23 mouse cellular contexts compared by ENCODE assay signal in the genomic region with DNA sequence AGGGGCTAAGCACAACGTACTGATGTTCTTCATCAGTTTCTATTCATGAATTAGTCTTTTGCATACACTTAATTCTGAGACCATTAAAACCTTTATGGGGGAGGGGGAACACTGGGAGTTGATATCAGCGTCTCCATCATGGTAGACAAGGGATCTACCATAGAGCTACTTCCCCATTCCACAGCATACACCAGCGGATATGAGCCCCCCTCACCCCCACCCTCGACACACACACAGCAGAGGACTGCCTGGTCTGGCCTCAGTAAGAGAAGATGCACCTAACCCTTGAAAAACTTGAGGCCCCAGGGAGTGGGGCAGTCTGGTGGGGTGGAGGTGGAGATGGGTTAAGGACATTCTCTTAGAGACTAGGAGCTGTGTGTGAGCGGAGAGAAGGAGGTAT. TPM values are rescaled to one million over a fixed set of nuclear protein-coding genes. Genes with fewer than 3 reads are reported as not detected.
A peak's percentile ranks its signal among the peaks of the same experiment; 100 is the strongest.
DNase-seq lines count a peak whose midpoint lies in the region; ATAC-seq and TF ChIP-seq lines count a peak whose summit lies in the region.
"Had no signal": no experiment of that assay in that cellular context is flagged by ENCODE, and none has a peak within 500 bp of the region (broad histone marks: within the 10 kb centered on the region; RNA-seq: fewer than 3 reads in every experiment).

No protein-coding gene starts in this region.

- TF ChIP-seq CTCF in thymus, adult 2 months (IDR thresholded peaks at IDR 0.05; ENCODE audit: borderline replicate concordance, control insufficient read depth, extremely low read depth, insufficient read depth, low read length, poor library complexity), result no peak

- H3K27me3 ChIP-seq in thymus, adult 2 months (ENCODE audit: control insufficient read depth, insufficient read depth, low read length), result no peaks in the 10 kb centered on the region
- H3K27me3 ChIP-seq: CH12.LX; embryonic facial prominence, embryonic 12.5 days; forebrain, embryonic 13.5 days; forebrain, embryonic 15.5 days had no signal

- TF ChIP-seq POLR2A in thymus, adult 2 months (IDR thresholded peaks at IDR 0.05; ENCODE audit: control insufficient read depth, extremely low read depth, insufficient read depth, low read length, poor library complexity), result no peak

- H3K36me3 ChIP-seq in thymus, adult 2 months (ENCODE audit: control insufficient read depth, insufficient read depth, low read length), result no peaks in the 10 kb centered on the region
- H3K36me3 ChIP-seq: embryonic facial prominence, embryonic 10.5 days; embryonic facial prominence, embryonic 12.5 days; forebrain, embryonic 15.5 days; G1E had no signal

- peak; percentile 71 for ATAC-seq in granulocyte monocyte progenitor cell, adult 5-6 weeks (replicated peaks; ENCODE audit: poor library complexity, severe bottlenecking)
- peak; percentile 60 for ATAC-seq in megakaryocyte progenitor cell, adult 5-6 weeks (replicated peaks; ENCODE audit: poor library complexity)
- ATAC-seq: CD4-positive, CD25-positive, alpha-beta regulatory T cell, adult 4 months; forebrain, embryonic 13.5 days; forebrain, embryonic 15.5 days had no signal

- H3K27ac ChIP-seq in thymus, adult 2 months (ENCODE audit: control insufficient read depth, insufficient read depth, low read length), result no peak overlapping the region
- H3K27ac ChIP-seq: embryonic facial prominence, embryonic 10.5 days; embryonic facial prominence, embryonic 12.5 days; forebrain, embryonic 13.5 days; forebrain, embryonic 15.5 days had no signal

- no peaks in the 10 kb centered on the region for H3K4me1 ChIP-seq in thymus, adult 2 months (replicated peaks; ENCODE audit: control insufficient read depth, insufficient read depth, low read length)
- H3K4me1 ChIP-seq: embryonic facial prominence, embryonic 10.5 days; embryonic facial prominence, embryonic 12.5 days; forebrain, embryonic 13.5 days; forebrain, embryonic 15.5 days had no signal

- H3K4me3 ChIP-seq in thymus, adult 2 months (ENCODE audit: control insufficient read depth, insufficient read depth, low read length), result no peak overlapping the region
- H3K4me3 ChIP-seq: embryonic facial prominence, embryonic 10.5 days; embryonic facial prominence, embryonic 12.5 days; forebrain, embryonic 13.5 days; forebrain, embryonic 15.5 days had no signal

- DNase-seq in heart, adult 11 months, result peak; percentile 55
- no peak for DNase-seq in heart, postnatal 4 days
- no peak for DNase-seq in thymus, adult 2 months
- no peak for DNase-seq in left cerebral cortex, adult 11 months (ENCODE audit: low spot score)
- DNase-seq: adrenal gland, adult 2 months; adrenal gland, postnatal 10 days; adrenal gland, postnatal 25 days; B cell, adult 2 months; cerebellum, adult 11 months; cerebellum, adult 18-20 months; cerebellum, adult 8-10 months; cerebellum, adult 9-11 months; cerebellum, postnatal 14 days; cerebellum, postnatal 36 days had no signal

- 37% methylated on average over 5 of the region's 5 CpGs for WGBS in thymus, adult 2 months

RNA-seq across cellular contexts. Expression of gene Abcb4, which starts 15.7 kb away (rescaled TPM):
- 1 to 10 TPM; 3.3 to 3.8 TPM for total RNA-seq in heart, postnatal 4 days (2021)
- 1.4 and 2.7 TPM in 2 replicates for total RNA-seq in granulocyte monocyte progenitor cell, adult 5-6 weeks (2014; fragmentation: Nextera tagmentation)
- total RNA-seq in granulocyte monocyte progenitor cell, adult 5-6 weeks (2017), result 1.4 and 2.0 TPM in 2 replicates
- total RNA-seq in megakaryocyte progenitor cell, adult 5-6 weeks (2015), result 9.0 and 13.4 TPM in 2 replicates
- 17.4 and 34.4 TPM in 2 replicates for total RNA-seq in megakaryocyte progenitor cell, adult 5-6 weeks (2017)
- 0.90 and 1.7 TPM in 2 replicates for polyA plus RNA-seq in thymus, adult 2 months (2012; rRNA removed)
- polyA plus RNA-seq: G1E had no signal
